Mouse (Mus musculus) left cerebral cortex, adult 9 months (tissue): ENCODE results near the gene Foxo6.

Experiments
- DNase-seq, 2 experiments: peaks; one replicate each; pipeline ENCODE4 v3.0.0; 2022; ENCODE audit warnings: low spot score in 2 of 2

Foxo6 gene

GRCm38 (mm10) chr4:120247412-120247811, 39.7 kb downstream of the Foxo6 start:
- no peak for DNase-seq

DNA sequence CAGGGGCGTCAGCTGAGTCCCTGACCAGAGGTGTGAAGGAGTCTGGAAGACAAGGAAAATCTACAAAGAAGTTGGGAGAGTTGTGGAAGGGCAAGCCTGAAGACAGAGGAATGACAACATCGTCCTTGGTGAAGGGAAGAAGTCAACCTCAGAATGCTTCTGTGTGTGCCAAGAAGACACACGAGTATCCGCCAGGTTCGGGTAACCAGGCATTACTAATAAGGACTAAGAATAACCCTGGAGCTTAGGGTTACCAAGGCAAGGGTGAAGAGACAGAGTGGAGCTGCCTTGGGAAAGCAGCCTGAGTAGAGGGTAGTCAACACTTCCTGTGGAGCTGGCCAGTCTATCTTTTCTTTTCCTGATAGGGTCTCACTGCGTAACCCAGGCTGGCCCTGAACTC, 41.1 kb downstream of the Foxo6 start:
- DNase-seq: no peak

DNA sequence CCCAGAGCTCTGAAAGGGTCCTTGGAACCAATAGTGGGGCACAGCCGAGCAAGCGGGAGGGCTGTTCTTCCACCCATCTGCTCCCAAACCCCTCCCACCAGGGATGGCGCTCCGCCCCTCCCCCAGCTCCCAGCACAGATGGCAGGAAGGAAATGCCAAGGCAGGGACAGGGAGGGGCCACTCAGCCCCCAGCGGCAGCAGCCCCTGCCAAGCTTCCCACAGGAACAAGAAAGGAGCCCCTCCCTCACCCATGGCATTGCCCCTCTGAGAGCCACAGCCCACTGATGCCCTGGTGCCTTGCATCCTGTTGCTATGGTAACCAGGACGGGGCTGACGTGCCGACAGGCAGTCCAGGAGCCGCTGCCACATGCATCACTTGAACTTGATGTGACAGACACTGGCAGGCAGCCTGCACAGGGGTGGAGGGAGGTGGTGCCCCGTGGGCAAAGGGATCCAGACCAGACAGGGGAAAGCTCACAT, 44.3 kb downstream of the Foxo6 start:
- peak in 1 of 2 experiments; percentile 68 for DNase-seq

- DNase-seq: no peak
Observed at GRCm38 (mm10) chr4:120241106-120241505, 46.0 kb downstream of the Foxo6 start.

GRCm38 (mm10) chr4:120239419-120239818, 47.7 kb downstream of the Foxo6 start:
- no peak for DNase-seq

DNA sequence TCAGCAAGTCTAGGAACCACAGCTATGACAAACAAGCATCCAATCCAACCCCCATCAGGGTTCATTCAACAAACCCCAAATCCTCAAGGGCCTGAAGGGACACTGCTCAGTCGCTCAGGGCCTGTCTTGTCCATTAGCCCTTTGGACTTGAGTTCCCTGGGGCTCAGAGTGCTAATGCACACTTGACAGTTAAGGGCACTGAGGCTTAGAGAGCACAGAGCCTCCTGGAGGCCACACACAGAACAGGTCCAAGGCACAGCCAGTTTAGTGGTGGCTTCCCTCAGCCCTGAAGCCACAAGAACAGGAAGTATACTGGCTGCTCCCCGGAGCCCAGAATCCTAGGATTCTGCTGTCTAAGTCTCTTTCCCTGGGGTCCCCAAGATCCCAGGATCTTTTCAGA, 53.9 kb downstream of the Foxo6 start:
- no peak for DNase-seq

GRCm38 (mm10) chr4:120232541-120232940, 54.6 kb downstream of the Foxo6 start:
- no peak for DNase-seq

DNA sequence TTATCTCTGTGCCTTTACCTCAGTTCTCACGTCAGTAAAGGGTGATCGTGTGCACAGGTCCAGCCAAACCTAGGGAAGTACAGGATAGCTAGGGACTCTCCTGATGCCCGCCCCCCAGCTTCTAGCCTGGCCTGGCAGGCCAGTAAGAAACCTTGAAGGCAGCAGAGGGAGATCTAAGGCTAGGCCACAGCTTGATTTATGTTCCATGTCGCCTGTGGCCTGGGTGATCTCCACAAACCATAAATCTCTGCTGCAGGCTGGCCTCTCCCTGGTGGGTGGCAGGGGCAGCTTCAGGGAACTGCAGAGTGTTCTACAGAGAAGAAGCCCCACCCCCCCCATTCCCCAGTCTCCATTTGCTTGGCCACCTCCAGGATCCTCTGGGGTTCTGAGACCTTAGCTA, 55.2 kb downstream of the Foxo6 start:
- DNase-seq: no peak

DNA sequence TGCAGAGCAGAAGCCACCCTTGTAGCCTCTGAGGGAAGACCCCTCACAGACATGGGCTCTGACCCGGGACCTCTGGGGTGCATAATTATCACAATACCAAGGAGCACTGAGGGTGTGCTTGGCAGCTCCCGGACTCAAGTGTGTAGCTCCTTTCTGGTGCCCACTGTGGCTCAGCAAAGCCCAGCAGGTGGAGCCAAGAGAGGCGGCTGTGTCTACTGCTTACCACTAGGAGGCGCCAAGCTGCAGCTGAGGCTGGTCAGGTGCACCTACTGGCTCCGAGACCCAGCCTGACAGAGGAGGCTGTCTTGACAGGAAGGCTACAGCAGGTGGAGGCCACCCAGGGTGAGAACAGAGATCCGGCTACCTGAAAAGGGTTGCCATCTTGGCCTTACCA, 56.9 kb downstream of the Foxo6 start:
- DNase-seq: peak in 1 of 2 experiments; percentile 78

DNA sequence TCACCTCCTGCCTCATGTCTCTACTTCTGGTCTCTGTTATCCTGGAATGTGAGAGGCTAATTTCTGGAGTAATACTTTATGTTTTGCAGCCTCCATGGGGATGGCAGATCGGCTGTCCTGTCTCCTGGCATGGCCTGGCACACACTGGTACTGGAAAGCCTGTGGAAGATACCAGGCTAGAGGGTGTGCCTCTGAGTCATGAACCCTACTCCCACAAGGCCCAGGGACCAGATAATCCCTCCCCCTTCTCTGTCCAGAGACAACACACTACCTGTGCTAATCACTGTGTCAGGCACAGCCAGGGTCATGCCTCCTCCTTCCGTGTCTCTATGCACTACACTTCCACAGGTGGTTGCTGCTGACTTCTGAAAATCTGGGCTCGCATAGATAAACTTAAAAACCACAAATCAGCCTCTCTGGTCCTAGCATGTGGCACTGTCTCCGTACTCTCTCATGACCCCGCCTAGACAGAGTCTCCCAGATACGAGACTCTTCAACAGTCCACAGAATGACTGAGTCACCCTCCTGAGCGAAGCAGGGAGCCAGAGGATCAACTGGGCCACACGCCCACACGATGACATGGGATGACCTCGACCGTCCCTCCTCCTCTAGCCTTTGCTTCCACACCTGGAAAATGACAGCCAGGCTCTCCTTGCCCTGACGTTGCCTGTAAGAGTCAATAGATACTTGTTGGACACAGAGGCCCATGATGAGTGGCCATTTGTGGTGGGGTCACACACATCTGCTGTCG, 57.5 kb downstream of the Foxo6 start:
- DNase-seq: no peak

- DNase-seq: no peak
Observed at GRCm38 (mm10) chr4:120228613-120229012, 58.5 kb downstream of the Foxo6 start.

DNA sequence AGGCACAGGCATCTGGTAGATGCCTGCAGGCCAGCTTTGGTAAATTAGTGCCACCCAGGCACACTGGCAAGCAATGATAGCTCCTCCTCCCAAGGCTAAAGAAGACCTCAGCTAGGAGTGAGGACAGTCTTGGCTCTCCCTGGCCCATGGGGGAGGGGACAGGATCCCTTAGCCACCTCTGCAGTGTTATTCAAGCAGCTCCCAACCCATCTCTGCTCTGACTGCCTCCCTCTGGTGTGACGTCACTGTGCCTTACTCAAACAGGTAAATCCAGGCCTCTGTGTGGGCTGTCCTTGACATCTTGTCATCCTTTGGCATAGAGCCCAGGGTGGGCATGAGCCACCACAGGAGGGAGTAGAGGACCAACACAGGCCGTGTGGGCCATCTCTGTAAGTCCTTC, 59.9 kb downstream of the Foxo6 start:
- no peak for DNase-seq

- no peak for DNase-seq
Observed at GRCm38 (mm10) chr4:120226682-120227081, 60.5 kb downstream of the Foxo6 start.

GRCm38 (mm10) chr4:120225135-120225780, 61.9 kb downstream of the Foxo6 start:
- DNase-seq: peak; percentile 38 to 86

DNA sequence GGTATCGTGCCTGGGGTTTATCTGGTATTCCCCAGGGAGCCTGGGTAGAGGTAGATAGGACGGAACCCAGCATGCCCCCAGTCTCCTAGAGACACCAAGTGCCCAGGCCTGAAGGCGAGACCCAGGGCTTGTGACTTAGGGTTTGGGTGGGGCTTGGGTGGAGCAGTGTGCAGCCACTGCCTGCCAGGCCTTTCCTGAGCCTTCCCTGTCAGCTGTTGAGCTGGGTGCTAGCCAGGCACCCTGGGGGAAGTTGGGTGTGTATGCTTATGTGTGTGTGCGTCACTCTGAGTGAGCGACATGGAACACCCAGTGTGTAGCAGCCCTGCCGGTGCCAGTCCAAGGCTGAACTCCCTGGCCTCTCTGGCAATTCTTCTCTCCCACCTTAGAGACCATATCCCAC, 63.3 kb downstream of the Foxo6 start:
- DNase-seq: no peak

DNA sequence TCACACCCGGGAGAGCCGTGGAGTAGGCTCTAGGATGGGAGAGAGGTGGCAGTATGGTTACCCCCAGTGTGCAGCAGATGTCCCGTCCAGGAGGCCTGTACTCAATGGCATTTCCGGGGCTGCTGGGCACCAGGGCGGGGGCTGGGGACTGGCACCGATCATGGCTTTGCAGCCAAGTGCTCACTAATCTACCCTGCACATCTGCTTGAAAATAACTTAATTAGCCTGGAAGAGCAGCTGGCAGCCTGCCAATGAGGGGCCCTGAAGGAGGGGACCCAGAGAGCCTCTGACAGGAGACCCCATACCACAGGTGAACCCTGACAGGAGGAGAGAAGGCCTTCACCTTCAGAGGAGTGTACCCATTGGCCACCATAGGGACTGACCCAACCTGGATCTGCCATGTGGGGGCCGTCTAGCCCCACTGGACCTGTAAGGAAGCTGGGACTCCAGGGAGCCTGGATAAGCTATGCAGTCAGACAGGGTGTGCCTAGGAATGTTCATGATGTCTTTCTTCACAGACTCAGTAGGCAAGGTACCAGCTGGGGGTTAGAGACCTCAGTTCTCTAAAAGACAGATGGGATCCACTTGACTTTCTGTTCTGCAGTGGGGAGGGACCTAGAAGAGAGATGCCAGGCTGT, 63.9 kb downstream of the Foxo6 start:
- no peak for DNase-seq

- DNase-seq: no peak
Observed at GRCm38 (mm10) chr4:120221708-120222107, 65.4 kb downstream of the Foxo6 start.

DNA sequence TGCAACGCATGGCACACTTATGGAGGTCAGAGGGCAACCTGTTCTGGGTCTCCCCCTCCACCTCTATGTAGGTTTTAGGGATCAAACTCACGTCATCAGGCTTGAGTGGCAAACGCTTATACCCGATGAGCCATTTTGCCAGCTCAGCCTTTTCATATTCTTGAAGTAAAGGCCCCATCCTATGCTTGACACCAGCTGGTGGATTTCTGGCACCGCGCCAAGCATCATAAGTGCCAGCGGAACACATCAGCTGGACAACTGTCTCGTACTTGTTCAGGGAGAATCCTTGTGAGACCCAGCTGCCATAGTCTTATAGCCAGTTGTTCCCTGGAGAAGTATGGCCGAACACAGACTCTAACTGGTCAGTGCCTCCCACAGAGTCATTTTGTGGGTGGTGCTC, 68.3 kb downstream of the Foxo6 start:
- no peak for DNase-seq
